Mouse (Mus musculus): ENCODE data around the gene Olfr1380.
A peak's percentile ranks its signal among the peaks of the same experiment; 100 is the strongest.
"Not testable (repeated sequence)": the region's sequence is repeated elsewhere in the genome, so short reads cannot be mapped to it uniquely, and the experiment has no call there.

Olfr1380 gene

DNA sequence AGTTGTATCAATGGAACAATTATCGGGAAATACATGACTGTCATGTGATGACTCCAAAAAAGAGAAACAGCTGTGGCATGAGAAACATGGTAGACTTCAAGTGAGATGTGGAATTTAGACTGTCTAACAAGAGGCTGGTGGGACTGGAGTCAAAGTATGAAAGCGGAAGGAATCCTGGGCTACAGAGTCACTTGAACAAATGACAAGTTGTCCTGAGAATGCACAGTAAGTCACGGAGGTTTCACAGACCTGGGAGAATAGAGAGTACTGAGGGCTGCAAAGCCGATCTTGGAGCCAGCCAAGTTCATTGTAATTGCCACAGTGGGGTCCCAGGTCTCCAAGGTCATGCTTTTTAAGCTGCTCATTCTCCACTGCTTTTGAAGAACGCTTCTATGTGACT, at the start of gene Olfr1380:
TSS of gene Olfr1380 (plus strand) at position 301 of the 400 bp plus-strand sequence.
- not testable (repeated sequence) for DNase-seq (ENCODE audit: low spot score)

DNA sequence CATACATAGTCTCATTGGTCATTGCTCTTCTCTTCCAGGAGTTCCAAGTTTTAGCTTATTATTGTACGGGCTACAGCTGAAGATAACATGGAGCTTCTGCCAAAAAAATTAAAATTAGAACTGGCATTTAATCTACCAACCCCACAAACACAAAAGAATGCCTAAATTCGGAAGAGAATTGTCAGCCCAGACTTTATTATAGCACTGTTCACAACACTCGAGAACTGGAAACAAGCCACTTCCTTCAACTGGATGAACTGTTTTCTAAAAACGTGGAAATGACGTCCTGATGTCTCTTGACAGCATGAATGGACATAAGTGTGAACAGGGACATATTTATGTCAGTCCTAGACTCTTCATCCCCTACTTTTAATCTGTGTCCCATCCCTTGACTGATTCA, 38.6 kb upstream of the Olfr1380 start:
- DNase-seq (ENCODE audit: low spot score): no peak

DNA sequence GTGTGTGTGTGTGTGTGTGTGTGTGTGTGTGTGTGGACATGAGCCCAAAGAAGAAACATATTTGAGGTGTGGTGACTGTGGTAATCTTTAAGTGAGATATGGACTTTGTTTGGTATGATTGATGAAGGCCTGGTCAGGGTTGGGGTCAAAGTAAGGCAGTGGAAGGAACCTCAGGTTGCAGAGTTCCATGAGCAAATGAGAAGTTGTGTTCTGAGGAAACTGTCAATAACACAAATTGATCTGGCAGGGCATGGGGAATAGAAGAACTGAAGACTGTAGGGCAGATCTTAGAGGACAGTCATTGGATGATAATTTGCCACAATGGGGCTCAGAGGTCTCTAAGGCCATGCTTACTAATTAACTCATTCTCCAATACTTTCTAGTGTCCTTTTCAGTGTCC, 37.3 kb upstream of the Olfr1380 start, which contains the start of gene Olfr1383:
TSS of gene Olfr1383 (plus strand) at position 301 of the 400 bp plus-strand sequence.
- no peak for DNase-seq (ENCODE audit: low spot score)

DNA sequence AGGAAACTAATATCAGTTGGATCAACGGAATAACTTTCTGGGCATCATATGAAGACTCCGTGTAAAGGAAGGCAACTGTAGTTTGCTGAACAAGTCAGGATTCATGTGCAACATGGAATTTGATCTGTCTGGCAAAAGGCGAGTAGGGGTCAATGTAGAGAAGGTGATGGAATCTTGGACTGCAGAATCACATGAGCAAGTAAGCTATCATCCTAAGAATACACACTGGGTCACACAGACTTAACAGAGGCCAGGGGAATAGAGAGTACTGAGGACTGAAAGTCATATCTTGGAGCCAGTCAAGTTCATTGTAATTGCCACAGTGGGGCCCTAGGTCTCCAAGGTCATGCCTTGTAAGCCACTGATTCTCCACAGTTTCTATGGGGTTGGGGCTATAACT, 28.7 kb upstream of the Olfr1380 start, which contains the start of gene Olfr1382:
TSS of gene Olfr1382 (plus strand) at position 301 of the 400 bp plus-strand sequence.
- DNase-seq (ENCODE audit: low spot score): no peak

DNA sequence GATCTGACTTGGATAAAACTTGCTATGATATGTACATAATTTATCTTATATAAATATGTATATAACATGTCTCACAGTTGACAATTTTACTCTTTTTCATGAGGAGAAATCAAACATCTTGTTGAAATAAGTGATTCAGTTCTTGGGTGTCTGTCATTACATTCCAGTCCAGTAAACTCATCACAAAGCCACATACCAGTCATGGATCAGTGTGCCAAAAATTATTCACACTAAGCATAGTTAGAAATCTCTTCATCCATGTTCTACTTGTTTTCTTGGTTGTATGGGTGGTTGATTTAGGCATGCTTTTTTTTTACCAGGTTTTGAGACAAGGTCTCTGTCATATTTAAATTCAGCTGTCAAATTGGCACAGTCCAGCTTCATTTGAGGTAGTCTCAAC, 23.9 kb upstream of the Olfr1380 start:
- no peak for DNase-seq (ENCODE audit: low spot score)

DNA sequence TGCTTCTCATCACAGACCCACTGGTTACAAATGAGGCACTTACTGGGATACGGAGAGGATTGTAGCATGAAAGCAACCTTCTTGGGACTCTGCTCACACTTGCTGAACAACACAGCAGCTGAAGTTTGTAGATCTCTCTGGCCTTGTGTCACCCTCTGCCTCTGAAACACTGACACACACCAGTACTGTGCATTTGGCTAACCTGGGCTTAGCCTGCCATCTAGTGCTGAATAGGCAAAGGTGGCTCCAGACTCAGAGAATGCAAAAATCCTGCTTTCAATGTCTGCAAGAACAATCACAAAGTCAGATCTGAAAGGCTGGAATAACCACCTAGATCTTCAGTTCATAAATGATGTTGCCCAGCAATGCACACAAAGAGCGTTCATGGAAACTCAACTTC, 20.0 kb upstream of the Olfr1380 start:
- DNase-seq (ENCODE audit: low spot score): peak; percentile 21

DNA sequence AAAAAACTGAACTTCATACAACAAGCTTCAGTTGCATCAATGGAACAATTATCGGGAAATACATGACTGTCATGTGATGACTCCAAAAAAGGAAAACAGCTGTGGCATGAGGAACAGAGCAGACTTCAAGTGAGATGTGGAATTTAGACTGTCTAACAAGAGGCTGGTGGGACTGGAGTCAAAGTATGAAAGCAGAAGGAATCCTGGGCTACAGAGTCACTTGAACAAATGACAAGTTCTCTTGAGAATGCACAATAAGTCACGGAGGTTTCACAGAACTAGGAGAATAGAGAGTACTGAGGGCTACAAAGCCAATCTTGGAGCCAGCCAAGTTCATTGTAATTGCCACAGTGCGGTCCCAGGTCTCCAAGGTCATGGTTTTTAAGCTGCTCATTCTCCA, 13.5 kb upstream of the Olfr1380 start, which contains the start of gene Olfr1381:
TSS of gene Olfr1381 (plus strand) at position 301 of the 400 bp plus-strand sequence.
- DNase-seq (ENCODE audit: low spot score): not testable (repeated sequence)

DNA sequence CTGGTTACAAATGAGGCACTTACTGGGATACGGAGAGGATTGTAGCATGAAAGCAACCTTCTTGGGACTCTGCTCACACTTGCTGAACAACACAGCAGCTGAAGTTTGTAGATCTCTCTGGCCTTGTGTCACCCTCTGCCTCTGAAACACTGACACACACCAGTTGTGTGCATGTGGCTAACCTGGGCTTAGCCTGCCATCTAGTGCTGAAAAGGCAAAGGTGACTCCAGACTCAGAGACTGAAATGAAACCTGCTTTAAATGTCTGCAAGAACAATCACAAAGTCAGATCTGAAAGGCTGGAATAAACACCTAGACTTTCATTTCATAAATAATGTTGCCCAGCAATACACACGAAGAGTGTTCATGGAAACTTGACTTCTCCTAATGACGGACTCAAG, 2.6 kb upstream of the Olfr1380 start:
- DNase-seq (ENCODE audit: low spot score): not testable (repeated sequence)

DNA sequence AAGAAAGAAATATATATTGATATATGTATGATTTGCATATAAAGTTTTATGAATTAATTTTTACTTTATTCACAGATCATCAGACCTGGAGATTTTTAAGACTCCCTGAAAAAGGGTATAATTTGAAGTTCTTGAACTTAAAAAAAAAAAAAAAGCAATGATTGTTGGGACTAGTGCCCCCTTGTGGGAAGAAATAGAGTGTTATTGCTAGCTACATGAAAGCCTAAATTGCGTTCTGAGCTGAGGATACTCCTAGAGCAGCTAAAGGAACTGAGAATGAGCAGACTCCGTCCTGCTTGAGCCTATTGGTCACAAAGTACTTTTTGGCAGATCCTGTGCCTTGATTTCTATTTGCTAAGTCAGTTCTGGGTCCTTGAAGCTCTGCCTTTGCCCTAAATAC, 18.4 kb downstream of the Olfr1380 start:
- DNase-seq (ENCODE audit: low spot score): not testable (repeated sequence)

DNA sequence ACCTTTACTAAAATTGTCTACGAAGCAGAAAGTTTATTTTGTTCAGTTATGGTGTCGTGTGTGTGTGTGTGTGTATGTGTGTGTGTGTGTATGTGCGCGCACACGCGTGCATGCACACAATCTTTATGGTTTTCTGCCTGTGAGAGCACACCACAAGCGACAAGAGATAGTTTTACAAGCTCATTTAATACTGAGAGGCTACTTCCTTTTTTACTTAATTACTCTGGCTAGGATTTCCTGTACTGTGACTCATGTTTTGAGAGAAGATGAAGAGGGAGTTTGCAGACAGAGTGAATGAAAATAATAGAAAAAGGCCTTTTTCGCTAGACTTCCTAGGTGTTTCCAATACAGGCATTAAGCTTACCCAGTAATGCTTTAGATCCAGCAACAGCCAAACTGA, 23.8 kb downstream of the Olfr1380 start:
- DNase-seq (ENCODE audit: low spot score): not testable (repeated sequence)

DNA sequence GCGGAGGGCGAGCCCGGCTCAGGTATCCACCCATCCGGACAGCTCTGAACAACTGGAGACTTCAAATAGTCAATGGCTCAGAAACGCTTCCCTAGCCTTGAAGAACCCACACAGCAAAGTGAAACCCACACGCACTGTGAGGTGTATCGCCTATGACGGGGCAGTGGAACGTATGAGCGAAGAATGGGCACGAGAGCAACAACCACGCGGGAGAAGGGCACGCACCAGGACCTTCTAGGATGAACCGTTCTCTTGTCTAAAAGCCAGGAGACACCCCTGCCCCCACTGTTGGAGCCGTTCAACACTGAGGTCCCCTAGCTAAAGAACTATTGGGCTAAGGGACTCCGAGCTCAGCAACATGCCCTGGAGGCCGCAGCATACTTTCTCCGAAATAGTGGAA, 33.5 kb downstream of the Olfr1380 start:
- DNase-seq (ENCODE audit: low spot score): no peak

DNA sequence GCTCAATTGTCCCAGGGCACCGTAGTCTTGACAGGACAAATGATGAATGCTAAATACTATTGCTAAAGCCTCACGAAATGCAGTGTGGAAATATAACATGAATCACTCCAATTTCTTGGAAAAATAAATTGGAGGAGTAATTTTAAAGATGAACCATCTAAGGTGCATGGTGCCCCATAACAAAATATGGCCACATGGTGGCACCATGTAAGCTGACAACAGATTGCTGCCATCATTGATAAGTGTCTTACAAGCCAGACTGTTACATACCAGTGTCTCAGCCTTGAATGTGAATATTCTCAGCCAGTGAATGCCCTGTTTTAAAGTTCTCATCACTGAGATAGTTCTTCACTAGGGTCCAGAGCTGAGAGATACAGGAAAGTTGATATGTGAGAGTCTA, 40.5 kb downstream of the Olfr1380 start:
- DNase-seq (ENCODE audit: low spot score): not testable (repeated sequence)

DNA sequence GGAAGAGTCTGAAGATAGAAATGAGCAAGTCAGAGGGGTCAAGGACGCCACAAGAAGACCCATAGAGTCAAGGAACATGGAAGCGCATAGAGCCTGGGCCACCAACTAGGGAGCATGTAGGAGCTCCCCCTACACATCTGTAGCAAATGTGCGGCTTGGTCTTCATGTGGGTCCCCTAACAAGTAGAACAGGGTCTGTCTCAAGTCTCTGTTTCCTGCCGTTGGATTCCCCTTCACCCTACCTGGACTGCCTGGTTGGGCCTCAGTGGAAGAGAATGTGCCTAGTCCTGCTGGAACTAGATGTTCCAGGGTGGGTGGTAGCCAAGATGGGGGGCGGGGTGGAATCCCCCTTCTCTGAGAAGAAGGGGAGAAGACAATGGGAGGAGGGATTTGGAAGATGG, 51.6 kb downstream of the Olfr1380 start:
- not testable (repeated sequence) for DNase-seq (ENCODE audit: low spot score)

DNA sequence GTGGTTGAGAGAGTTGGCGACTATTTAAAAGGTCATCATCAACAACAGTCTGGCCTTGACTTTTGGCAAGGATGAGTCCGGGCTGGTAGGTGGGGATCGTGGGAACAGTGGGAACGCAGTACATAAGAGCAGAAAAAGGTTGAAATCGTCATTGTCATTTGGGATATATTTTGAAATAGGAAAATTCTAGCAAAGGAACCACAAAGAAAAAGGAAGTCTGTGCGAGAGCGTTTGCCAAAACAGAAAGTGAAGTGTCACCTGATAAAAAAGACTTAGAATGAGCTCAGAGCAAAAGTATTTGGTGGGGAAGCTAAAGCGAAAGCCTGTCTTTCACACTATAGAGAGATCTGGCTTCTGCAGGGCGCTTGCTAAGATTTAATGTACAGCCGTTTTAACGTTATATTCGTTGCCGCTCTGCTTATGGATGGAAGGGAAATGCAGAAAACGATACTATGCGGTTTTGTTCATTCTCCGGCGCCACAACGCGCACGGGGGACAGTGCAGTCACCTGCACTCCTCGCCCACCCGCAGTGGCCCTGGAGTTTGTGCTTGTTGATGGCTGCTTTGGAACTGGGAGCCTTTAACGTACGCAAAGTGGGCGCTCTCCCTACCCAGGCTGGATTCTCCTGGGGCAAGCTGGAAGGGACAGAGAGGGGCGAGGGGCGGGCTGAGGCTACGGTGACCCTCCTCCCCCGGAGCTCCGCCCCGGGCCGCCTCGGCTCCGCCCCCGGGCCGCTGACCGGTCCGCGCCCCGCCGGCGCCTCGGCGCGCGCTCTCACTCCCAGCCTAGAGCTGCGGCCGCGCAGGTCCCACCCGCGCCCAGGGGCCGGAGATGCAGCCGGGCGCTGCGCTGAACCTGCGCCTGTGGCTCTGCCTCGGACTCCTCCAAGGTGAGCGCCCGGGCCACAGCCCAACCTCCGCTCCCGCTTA, 52.5 kb downstream of the Olfr1380 start, which contains the start of gene Flt4:
TSS of gene Flt4 (plus strand) at position 326 of the 930 bp plus-strand sequence.
- DNase-seq (ENCODE audit: low spot score): not testable (repeated sequence)

DNA sequence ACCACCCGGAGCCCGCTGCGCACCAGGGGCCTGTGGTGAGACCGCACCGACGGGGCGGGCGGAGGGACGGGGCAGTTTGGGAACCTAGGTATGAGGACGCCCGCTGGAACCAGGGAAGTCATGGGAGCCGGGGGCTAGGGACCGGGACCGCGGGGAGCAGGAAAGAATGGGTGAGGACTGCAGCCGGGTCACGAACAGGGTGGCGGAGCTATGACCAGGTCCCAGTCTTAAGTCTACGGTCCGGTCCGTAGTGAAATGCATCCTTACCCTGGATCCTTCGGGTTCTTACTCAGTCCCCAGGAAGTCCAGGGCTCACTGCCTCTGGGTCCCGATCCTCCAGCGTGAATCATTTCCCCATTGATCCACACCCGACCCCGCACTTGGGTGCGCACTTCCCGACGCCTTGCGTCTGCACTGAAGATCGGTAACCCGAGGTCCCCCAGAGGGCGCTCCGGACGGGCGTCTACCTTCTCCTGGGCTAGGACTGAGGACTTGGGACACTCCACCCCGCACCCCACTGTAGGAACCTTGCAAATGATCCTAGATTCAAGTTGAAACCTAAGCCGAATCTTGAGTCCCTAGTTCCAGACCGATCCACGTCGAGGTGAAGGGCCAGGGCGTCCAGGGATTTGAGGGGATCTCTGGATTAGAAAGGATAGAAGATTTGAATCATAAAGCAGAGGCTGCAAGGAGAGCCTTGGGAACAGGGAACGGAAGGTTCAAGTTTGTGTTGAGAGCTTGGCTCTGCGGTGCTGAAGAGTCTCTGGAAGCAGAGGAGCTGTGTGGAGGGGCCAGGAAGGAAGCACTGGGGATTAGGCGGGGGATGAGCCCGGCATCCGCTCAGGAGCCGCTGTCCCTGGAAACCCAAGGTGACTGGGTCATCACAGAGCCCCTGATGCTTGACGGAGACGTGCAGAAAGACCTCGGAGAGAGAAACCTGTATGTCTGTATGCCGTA, 53.5 kb downstream of the Olfr1380 start:
- not testable (repeated sequence) for DNase-seq (ENCODE audit: low spot score)

DNA sequence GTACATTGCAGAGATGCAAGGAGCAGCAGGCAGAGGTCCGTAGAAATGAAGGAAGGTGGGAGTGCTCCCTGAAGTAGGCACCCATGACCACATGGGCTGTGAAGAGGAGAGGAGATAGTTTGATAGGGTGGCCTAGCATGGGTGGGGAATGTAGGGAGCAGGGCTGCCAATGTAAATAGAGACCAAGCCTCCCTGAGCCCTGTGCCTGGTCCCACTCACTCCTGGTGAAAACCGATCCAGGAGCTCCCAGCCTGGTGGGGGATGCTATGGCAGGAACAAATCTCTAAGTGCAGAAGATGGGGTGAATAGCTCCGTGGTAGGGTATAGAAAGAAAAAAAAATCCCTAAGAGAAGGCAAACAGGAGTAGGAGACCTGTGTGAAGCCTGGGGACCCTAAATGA, 54.7 kb downstream of the Olfr1380 start:
- not testable (repeated sequence) for DNase-seq (ENCODE audit: low spot score)

DNA sequence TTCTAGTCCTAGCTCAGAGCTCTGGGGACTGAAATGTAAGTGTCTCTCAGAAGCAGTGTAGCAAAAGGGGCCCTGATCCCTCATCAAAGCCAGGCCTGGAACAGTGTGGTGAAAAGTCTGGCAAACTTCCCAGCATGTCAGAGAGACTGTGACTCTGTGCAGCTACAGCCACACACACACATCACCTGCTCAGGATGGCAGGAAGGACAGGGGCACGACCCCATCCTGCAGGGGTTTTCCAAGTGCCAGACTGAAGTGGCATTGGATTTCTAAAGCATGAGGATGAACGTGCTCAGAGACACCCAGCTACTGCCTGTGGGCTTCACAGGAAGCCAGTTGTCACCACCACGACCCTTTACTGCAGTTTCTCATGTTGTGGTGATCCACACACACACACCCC, 55.5 kb downstream of the Olfr1380 start:
- no peak for DNase-seq (ENCODE audit: low spot score)

DNA sequence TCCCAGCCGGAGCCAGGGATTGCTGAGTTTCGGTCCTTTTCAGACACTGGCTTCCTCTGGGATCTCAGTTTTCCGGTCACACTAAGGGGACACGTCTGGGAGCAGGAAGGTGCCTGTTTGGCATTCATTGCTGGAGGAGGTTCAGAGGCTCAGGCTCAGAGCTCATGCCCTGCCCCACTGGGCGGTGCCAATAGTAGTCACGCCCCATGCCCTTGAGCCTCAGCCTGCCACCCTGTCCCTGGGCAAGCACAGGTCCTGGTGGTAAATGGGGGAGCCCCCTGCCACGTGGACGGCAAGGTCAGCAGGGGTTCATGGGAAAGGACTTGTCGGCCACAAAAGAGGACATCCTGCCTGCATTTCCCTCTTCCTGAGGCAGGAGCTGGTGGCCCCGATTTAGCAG, 56.7 kb downstream of the Olfr1380 start:
- DNase-seq (ENCODE audit: low spot score): no peak

Data from layer of hippocampus, adult 9-10 months (tissue).